Mouse (Mus musculus): ENCODE measurements around the gene Gm8439. TPM values are rescaled to one million over a fixed set of nuclear protein-coding genes. Genes with fewer than 3 reads are reported as not detected.

The Gm8439 gene
- polyA plus RNA-seq, 1 experiment from 2014 or later = not detected

Other genes starting within 250 kb of the Gm8439 start
- 73.3 and 76.8 TPM in 2 replicates for gene Scmh1, start 183.5 kb upstream of the Gm8439 start, polyA plus RNA-seq (2014; fragmentation: Nextera tagmentation; extraction: Ambion mirVana)
- not detected in 2 replicates for gene Slfnl1, start 56.5 kb upstream of the Gm8439 start, polyA plus RNA-seq (2014; fragmentation: Nextera tagmentation; extraction: Ambion mirVana)
- 87.0 and 103 TPM in 2 replicates for gene Ctps, start 18.5 kb upstream of the Gm8439 start, polyA plus RNA-seq (2014; fragmentation: Nextera tagmentation; extraction: Ambion mirVana)
- 0.72 and 1.9 TPM in 2 replicates for gene Cited4, start 77.8 kb downstream of the Gm8439 start, polyA plus RNA-seq (2014; fragmentation: Nextera tagmentation; extraction: Ambion mirVana)
- gene Kcnq4, start 159.9 kb downstream of the Gm8439 start, polyA plus RNA-seq (2014; fragmentation: Nextera tagmentation; extraction: Ambion mirVana) = 6.2 and 6.4 TPM in 2 replicates
- gene Nfyc, start 242.8 kb downstream of the Gm8439 start, polyA plus RNA-seq (2014; fragmentation: Nextera tagmentation; extraction: Ambion mirVana) = 95.9 and 96.4 TPM in 2 replicates